Mouse (Mus musculus): ENCODE results near the gene Il17rb. TPM values are rescaled to one million over a fixed set of nuclear protein-coding genes. Genes with fewer than 3 reads are reported as not detected.

Il17rb gene
- polyA plus RNA-seq, 1 experiment: 0.04 TPM

GRCm38 (mm10) chr14:30048049-30048448 lies 39.4 kb upstream of the Il17rb start:
- Histone ChIP-seq H3K4me3 (no peak overlapping the region), H3K27me3 (ENCODE audit: control insufficient read depth, insufficient read depth, insufficient read length) (peaks cover 3% of the 10 kb centered on the region), H3K4me2 (ENCODE audit: low read depth) (no peak overlapping the region), H3K36me3 (ENCODE audit: control insufficient read depth, insufficient read depth) (no peaks in the 10 kb centered on the region), H3ac (ENCODE audit: control insufficient read depth, insufficient read length) (no peak overlapping the region), H3K79me2 (ENCODE audit: control insufficient read depth, insufficient read depth) (no peaks in the 10 kb centered on the region)
- TF ChIP-seq MAX (IDR thresholded peaks at IDR 0.05; ENCODE audit: low read depth) (no peak), CEBPB (IDR thresholded peaks at IDR 0.05; ENCODE audit: insufficient read depth, poor library complexity, severe bottlenecking) (no peak), MYOG (IDR thresholded peaks at IDR 0.05; ENCODE audit: control insufficient read depth in 1 of 3, insufficient read depth in 1 of 3, insufficient read length in 2 of 3, low read depth in 2 of 3) (no peak), TCF3 (IDR thresholded peaks at IDR 0.05; ENCODE audit: insufficient read length, low read depth) (no peak), SRF (IDR thresholded peaks at IDR 0.05; ENCODE audit: control insufficient read depth, insufficient read length, low read depth) (no peak), USF1 (IDR thresholded peaks at IDR 0.05; ENCODE audit: low read depth) (no peak), TCF12 (IDR thresholded peaks at IDR 0.05; ENCODE audit: insufficient read depth, poor library complexity, severe bottlenecking) (no peak), MYOD1 (IDR thresholded peaks at IDR 0.05; ENCODE audit: control insufficient read depth in 1 of 3, insufficient read length in 2 of 3, low read depth in 2 of 3) (no peak), POLR2A (IDR thresholded peaks at IDR 0.05; ENCODE audit: insufficient read length, low read depth) (no peak), POLR2AphosphoS2 (IDR thresholded peaks at IDR 0.05; ENCODE audit: insufficient read length, low read depth) (no peak), E2F4 (IDR thresholded peaks at IDR 0.05; ENCODE audit: insufficient read depth) (no peak)

DNA sequence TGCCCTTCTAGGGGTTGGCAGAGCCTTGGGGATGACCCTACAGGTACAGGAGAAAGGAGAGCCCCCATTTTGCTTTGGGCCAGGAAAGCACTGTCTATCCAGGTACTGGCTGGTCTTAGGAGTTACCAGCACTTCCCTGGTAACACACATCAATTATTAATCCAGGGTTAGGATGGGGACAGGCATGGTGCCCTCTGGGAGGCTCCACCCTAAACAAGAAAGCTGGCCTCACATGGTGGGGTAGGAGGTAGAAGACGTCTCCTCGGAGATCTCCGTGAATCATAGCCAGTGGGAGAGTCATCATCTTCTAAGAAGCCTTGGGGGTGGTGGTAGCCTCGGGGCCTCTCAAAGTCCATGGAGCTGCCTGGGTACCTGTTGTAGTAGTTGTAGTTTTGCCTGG lies 38.3 kb upstream of the Il17rb start:
- Histone ChIP-seq H3ac (ENCODE audit: control insufficient read depth, insufficient read length) (no peak overlapping the region), H3K27me3 (ENCODE audit: control insufficient read depth, insufficient read depth, insufficient read length) (peaks cover 3% of the 10 kb centered on the region), H3K36me3 (ENCODE audit: control insufficient read depth, insufficient read depth) (no peaks in the 10 kb centered on the region), H3K79me2 (ENCODE audit: control insufficient read depth, insufficient read depth) (no peaks in the 10 kb centered on the region), H3K4me3 (no peak overlapping the region), H3K4me2 (ENCODE audit: low read depth) (no peak overlapping the region)
- TF ChIP-seq USF1 (IDR thresholded peaks at IDR 0.05; ENCODE audit: low read depth) (no peak), POLR2A (IDR thresholded peaks at IDR 0.05; ENCODE audit: insufficient read length, low read depth) (no peak), MAX (IDR thresholded peaks at IDR 0.05; ENCODE audit: low read depth) (no peak), REST (IDR thresholded peaks at IDR 0.05; ENCODE audit: insufficient read depth, insufficient read length) (no peak), TCF12 (IDR thresholded peaks at IDR 0.05; ENCODE audit: insufficient read depth, poor library complexity, severe bottlenecking) (no peak), POLR2AphosphoS2 (IDR thresholded peaks at IDR 0.05; ENCODE audit: insufficient read length, low read depth) (no peak), SRF (IDR thresholded peaks at IDR 0.05; ENCODE audit: control insufficient read depth, insufficient read length, low read depth) (no peak), E2F4 (IDR thresholded peaks at IDR 0.05; ENCODE audit: insufficient read depth) (no peak), MYOD1 (IDR thresholded peaks at IDR 0.05; ENCODE audit: control insufficient read depth in 1 of 3, insufficient read length in 2 of 3, low read depth in 2 of 3) (no peak), MYOG (IDR thresholded peaks at IDR 0.05; ENCODE audit: control insufficient read depth in 1 of 3, insufficient read depth in 1 of 3, insufficient read length in 2 of 3, low read depth in 2 of 3) (no peak), TCF3 (IDR thresholded peaks at IDR 0.05; ENCODE audit: insufficient read length, low read depth) (no peak), CEBPB (IDR thresholded peaks at IDR 0.05; ENCODE audit: insufficient read depth, poor library complexity, severe bottlenecking) (no peak)

DNA sequence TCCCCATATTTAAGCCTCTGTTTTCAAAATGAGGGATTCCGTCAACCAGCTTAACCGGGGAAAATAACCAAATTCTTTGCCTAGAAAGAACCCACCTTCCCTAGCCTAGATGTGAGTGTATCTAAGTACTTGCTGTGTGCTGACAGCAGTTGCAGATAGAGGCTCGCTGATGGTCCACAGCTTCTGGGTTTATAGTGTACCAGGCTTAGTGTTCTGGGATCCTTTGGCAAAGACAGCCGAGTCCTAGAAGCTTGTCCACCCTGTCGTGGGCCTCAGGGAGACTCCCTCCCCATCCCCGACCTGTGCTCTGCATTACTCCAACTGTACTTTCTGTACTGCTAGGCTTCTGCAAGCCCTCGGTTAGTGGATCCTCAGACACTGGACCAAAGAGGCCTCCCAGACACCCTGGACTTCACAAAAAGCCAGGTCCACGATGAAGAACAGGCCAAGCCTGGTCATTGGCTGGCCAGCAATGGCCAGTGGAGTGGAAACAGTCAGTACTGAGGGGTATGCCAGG lies 37.1 kb upstream of the Il17rb start:
- Histone ChIP-seq H3K4me2 (ENCODE audit: low read depth) (no peak overlapping the region), H3K4me3 (no peak overlapping the region), H3ac (ENCODE audit: control insufficient read depth, insufficient read length) (no peak overlapping the region), H3K27me3 (ENCODE audit: control insufficient read depth, insufficient read depth, insufficient read length) (peaks cover 3% of the 10 kb centered on the region), H3K79me2 (ENCODE audit: control insufficient read depth, insufficient read depth) (no peaks in the 10 kb centered on the region), H3K36me3 (ENCODE audit: control insufficient read depth, insufficient read depth) (no peaks in the 10 kb centered on the region)
- TF ChIP-seq USF1 (IDR thresholded peaks at IDR 0.05; ENCODE audit: low read depth): no peak
- TF ChIP-seq CEBPB (IDR thresholded peaks at IDR 0.05; ENCODE audit: insufficient read depth, poor library complexity, severe bottlenecking): no peak
- no peak for TF ChIP-seq MAX (IDR thresholded peaks at IDR 0.05; ENCODE audit: low read depth)
- no peak for TF ChIP-seq REST (IDR thresholded peaks at IDR 0.05; ENCODE audit: insufficient read depth, insufficient read length)
- no peak for TF ChIP-seq POLR2A (IDR thresholded peaks at IDR 0.05; ENCODE audit: insufficient read length, low read depth)
- no peak for TF ChIP-seq E2F4 (IDR thresholded peaks at IDR 0.05; ENCODE audit: insufficient read depth)
- TF ChIP-seq MYOD1 (IDR thresholded peaks at IDR 0.05; ENCODE audit: control insufficient read depth in 1 of 3, insufficient read length in 2 of 3, low read depth in 2 of 3): no peak
- no peak for TF ChIP-seq MYOG (IDR thresholded peaks at IDR 0.05; ENCODE audit: control insufficient read depth in 1 of 3, insufficient read depth in 1 of 3, insufficient read length in 2 of 3, low read depth in 2 of 3)

GRCm38 (mm10) chr14:30045239-30045638 lies 36.5 kb upstream of the Il17rb start:
- Histone ChIP-seq H3K4me2 (ENCODE audit: low read depth) (no peak overlapping the region), H3K79me2 (ENCODE audit: control insufficient read depth, insufficient read depth) (no peaks in the 10 kb centered on the region), H3K27me3 (ENCODE audit: control insufficient read depth, insufficient read depth, insufficient read length) (peaks cover 3% of the 10 kb centered on the region), H3K36me3 (ENCODE audit: control insufficient read depth, insufficient read depth) (no peaks in the 10 kb centered on the region), H3ac (ENCODE audit: control insufficient read depth, insufficient read length) (no peak overlapping the region), H3K4me3 (no peak overlapping the region)
- TF ChIP-seq REST (IDR thresholded peaks at IDR 0.05; ENCODE audit: insufficient read depth, insufficient read length) (no peak), MYOG (IDR thresholded peaks at IDR 0.05; ENCODE audit: control insufficient read depth in 1 of 3, insufficient read depth in 1 of 3, insufficient read length in 2 of 3, low read depth in 2 of 3) (no peak)

DNA sequence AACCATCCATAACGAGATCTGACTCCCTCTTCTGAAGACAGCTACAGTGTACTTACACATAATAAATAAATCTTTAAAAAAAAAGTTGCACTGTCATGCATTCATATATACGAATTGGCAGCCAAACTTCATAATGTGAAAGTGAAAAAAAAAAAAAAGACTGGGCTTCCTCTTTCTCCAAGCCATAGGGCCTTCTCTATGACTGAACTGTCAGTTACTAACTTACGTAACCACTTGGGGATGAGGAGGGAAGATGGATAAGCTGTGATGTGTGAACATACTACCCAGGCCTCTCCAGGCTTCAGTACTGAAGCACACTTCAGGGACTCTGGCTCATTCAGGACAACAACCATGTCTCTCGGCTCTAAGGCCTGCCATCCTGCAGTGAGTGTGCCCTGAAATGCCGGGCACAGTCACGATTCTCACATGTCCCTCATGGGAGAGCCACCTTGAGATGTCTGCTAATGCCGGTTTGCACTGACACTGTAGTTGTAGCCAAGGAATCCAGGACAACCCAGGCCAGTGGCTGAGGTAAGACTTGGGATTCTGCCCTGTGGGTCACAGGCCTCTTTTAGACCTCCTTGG lies 34.8 kb upstream of the Il17rb start:
- H3K36me3 ChIP-seq (ENCODE audit: control insufficient read depth, insufficient read depth): no peaks in the 10 kb centered on the region
- H3K27me3 ChIP-seq (ENCODE audit: control insufficient read depth, insufficient read depth, insufficient read length): peaks cover 3% of the 10 kb centered on the region

More for the DNA sequence above, 34.8 kb upstream of the Il17rb start:
- TF ChIP-seq E2F4 (IDR thresholded peaks at IDR 0.05; ENCODE audit: insufficient read depth): no peak
- TF ChIP-seq CEBPB (IDR thresholded peaks at IDR 0.05; ENCODE audit: insufficient read depth, poor library complexity, severe bottlenecking): no peak
- no peak for TF ChIP-seq MYOD1 (IDR thresholded peaks at IDR 0.05; ENCODE audit: control insufficient read depth in 1 of 3, insufficient read length in 2 of 3, low read depth in 2 of 3)
- TF ChIP-seq MAX (IDR thresholded peaks at IDR 0.05; ENCODE audit: low read depth): no peak
- no peak for TF ChIP-seq TCF12 (IDR thresholded peaks at IDR 0.05; ENCODE audit: insufficient read depth, poor library complexity, severe bottlenecking)
- TF ChIP-seq REST (IDR thresholded peaks at IDR 0.05; ENCODE audit: insufficient read depth, insufficient read length): no peak
- TF ChIP-seq SRF (IDR thresholded peaks at IDR 0.05; ENCODE audit: control insufficient read depth, insufficient read length, low read depth): no peak
- Histone ChIP-seq H3ac (ENCODE audit: control insufficient read depth, insufficient read length) (no peak overlapping the region), H3K4me3 (no peak overlapping the region), H3K4me2 (ENCODE audit: low read depth) (no peak overlapping the region), H3K79me2 (ENCODE audit: control insufficient read depth, insufficient read depth) (no peaks in the 10 kb centered on the region)

All from myocyte (in vitro differentiated cells).